Mouse (Mus musculus): ENCODE results near the gene Fhl1.

- TF ChIP-seq CTCF (IDR thresholded peaks at IDR 0.05; ENCODE audit: extremely low read depth, insufficient read depth, insufficient read length, insufficient replicate concordance) (no peak), POLR2A (IDR thresholded peaks at IDR 0.05; ENCODE audit: low read depth, low read length) (no peak)
These were observed 24.8 kb downstream of the Fhl1 start for GRCm38 (mm10) chrX:56756352-56756751.

All from spleen, adult 2 months (tissue).